Mouse (Mus musculus) stomach, embryonic 14.5 days (tissue): ENCODE results near the gene Rxfp4. TPM values are rescaled to one million over a fixed set of nuclear protein-coding genes. Genes with fewer than 3 reads are reported as not detected.

Experiments used
- ATAC-seq: fragments of 200-750 bp; cut with Nextera tagmentation; 2 replicates; pipeline ENCODE4 v1.8.0; 2017; ENCODE audit warnings: low read depth, moderate TSS enrichment; ENCODE audit not compliant: insufficient number of reproducible peaks, insufficient read depth, low FRiP score
- H3K27ac ChIP-seq: fragments of 300-500 bp; sonication (generic); 2 replicates; pipeline ENCODE4 v1.5.1; 2014; ENCODE audit warnings: mild to moderate bottlenecking, low read length, moderate library complexity, mixed read lengths
- H3K27me3 ChIP-seq: fragments of 300-500 bp; sonication (generic); 2 replicates; pipeline ENCODE4 v1.6.1; 2014; ENCODE audit warnings: low read length, control low read depth, mixed read lengths; ENCODE audit not compliant: control insufficient read depth, insufficient read depth
- H3K36me3 ChIP-seq: fragments of 300-500 bp; sonication (generic); 2 replicates; pipeline ENCODE4 v1.6.1; 2014; ENCODE audit warnings: mild to moderate bottlenecking, control low read depth, low read length, moderate library complexity, mixed read lengths; ENCODE audit not compliant: control insufficient read depth, insufficient read depth
- H3K4me1 ChIP-seq: fragments of 300-500 bp; sonication (generic); 2 replicates; pipeline ENCODE4 v1.6.1; 2014; ENCODE audit warnings: low read length, control low read depth, mixed read lengths; ENCODE audit not compliant: control insufficient read depth, insufficient read depth
- H3K4me2 ChIP-seq: fragments of 300-500 bp; sonication (generic); replicated peaks from 2 replicates; pipeline ENCODE4 v1.6.1; 2014; ENCODE audit warnings: low read depth, low read length, control low read depth
- H3K4me3 ChIP-seq: fragments of 300-500 bp; sonication (generic); 2 replicates; pipeline ENCODE4 v1.5.1; 2014; ENCODE audit warnings: low read depth, low read length, control low read depth
- H3K9ac ChIP-seq: fragments of 300-500 bp; sonication (generic); replicated peaks from 2 replicates; pipeline ENCODE4 v1.6.1; 2014; ENCODE audit warnings: low read depth, mild to moderate bottlenecking, control low read depth, low read length, moderate library complexity, mixed read lengths
- H3K9me3 ChIP-seq: fragments of 300-500 bp; sonication (generic); 2 replicates; pipeline ENCODE4 v1.6.1; 2016; ENCODE audit warnings: low read depth, low read length, control low read depth; ENCODE audit not compliant: control insufficient read depth
- WGBS: fragments of 180-500 bp; shearing (Covaris S2); extraction: QIAGEN DNeasy Blood & Tissue Kit; methylation state at CpG from one replicate; pipeline ENCODE4 v1.1.7; 2014; 5-methylcytosine and 5-hydroxymethylcytosine counted together
- polyA plus RNA-seq: library from polyadenylated mRNA; unstranded; fragments of >200 nt; fragmentation: Nextera tagmentation; extraction: Ambion mirVana; gene quantifications from 2 replicates; pipeline ENCODE4 v1.2.1, GENCODE M21; 2014

The Rxfp4 gene
- polyA plus RNA-seq, 1 experiment from 2014 or later, result not detected

GRCm38 (mm10) chr3:88648452-88649168 lies 4.3 kb downstream of the Rxfp4 start:
- no peak for ATAC-seq
- WGBS, result 84% methylated on average over 12 of the region's 12 CpGs
- Histone ChIP-seq H3K9me3 (no peaks in the 10 kb centered on the region), H3K4me2 (no peak overlapping the region), H3K4me1 (no peaks in the 10 kb centered on the region), H3K4me3 (no peak overlapping the region), H3K27me3 (no peaks in the 10 kb centered on the region), H3K9ac (no peak overlapping the region), H3K36me3 (peaks cover 42% of the 10 kb centered on the region), H3K27ac (no peak overlapping the region)

- Histone ChIP-seq H3K9me3 (no peaks in the 10 kb centered on the region), H3K27me3 (no peaks in the 10 kb centered on the region), H3K36me3 (peaks cover 50% of the 10 kb centered on the region), H3K4me2 (no peak overlapping the region), H3K4me1 (no peaks in the 10 kb centered on the region), H3K27ac (no peak overlapping the region), H3K4me3 (no peak overlapping the region), H3K9ac (no peak overlapping the region)
- WGBS, result 89% methylated on average over 14 of the region's 14 CpGs
- ATAC-seq, result no peak
Measured at GRCm38 (mm10) chr3:88647779-88648413, 5.0 kb downstream of the Rxfp4 start.

GRCm38 (mm10) chr3:88647076-88647475 lies 5.9 kb downstream of the Rxfp4 start:
- Histone ChIP-seq H3K27me3 (no peaks in the 10 kb centered on the region), H3K27ac (no peak overlapping the region), H3K4me1 (no peaks in the 10 kb centered on the region), H3K36me3 (peaks cover 58% of the 10 kb centered on the region), H3K4me3 (no peak overlapping the region), H3K4me2 (no peak overlapping the region), H3K9ac (no peak overlapping the region), H3K9me3 (no peaks in the 10 kb centered on the region)
- WGBS, result 81% methylated on average over 3 of the region's 3 CpGs
- ATAC-seq, result no peak

GRCm38 (mm10) chr3:88646426-88646995 lies 6.4 kb downstream of the Rxfp4 start:
- 72% methylated on average over 6 of the region's 6 CpGs for WGBS
- Histone ChIP-seq H3K27me3 (no peaks in the 10 kb centered on the region), H3K9ac (no peak overlapping the region), H3K4me3 (no peak overlapping the region), H3K9me3 (no peaks in the 10 kb centered on the region), H3K4me2 (no peak overlapping the region), H3K36me3 (peaks cover 61% of the 10 kb centered on the region), H3K27ac (no peak overlapping the region), H3K4me1 (no peaks in the 10 kb centered on the region)
- ATAC-seq, result no peak

GRCm38 (mm10) chr3:88645937-88646336 lies 7.0 kb downstream of the Rxfp4 start:
- Histone ChIP-seq H3K4me1 (no peaks in the 10 kb centered on the region), H3K27me3 (no peaks in the 10 kb centered on the region), H3K36me3 (peaks cover 65% of the 10 kb centered on the region), H3K4me2 (no peak overlapping the region), H3K27ac (no peak overlapping the region), H3K4me3 (no peak overlapping the region), H3K9me3 (no peaks in the 10 kb centered on the region), H3K9ac (no peak overlapping the region)
- ATAC-seq, result no peak
- 90% methylated on average over 12 of the region's 12 CpGs for WGBS

- no peak for ATAC-seq
- Histone ChIP-seq H3K4me3 (no peak overlapping the region), H3K36me3 (peaks cover 83% of the 10 kb centered on the region), H3K9ac (no peak overlapping the region), H3K27me3 (no peaks in the 10 kb centered on the region), H3K9me3 (no peaks in the 10 kb centered on the region), H3K27ac (no peak overlapping the region), H3K4me2 (no peak overlapping the region), H3K4me1 (no peaks in the 10 kb centered on the region)
- WGBS, result 80% methylated on average over 5 of the region's 5 CpGs
Measured at GRCm38 (mm10) chr3:88643078-88643477, 9.9 kb downstream of the Rxfp4 start.

GRCm38 (mm10) chr3:88640676-88641075 lies 12.3 kb downstream of the Rxfp4 start:
- Histone ChIP-seq H3K27ac (no peak overlapping the region), H3K36me3 (peaks cover 79% of the 10 kb centered on the region), H3K4me3 (no peak overlapping the region), H3K9ac (no peak overlapping the region), H3K4me1 (no peaks in the 10 kb centered on the region), H3K27me3 (no peaks in the 10 kb centered on the region), H3K4me2 (no peak overlapping the region), H3K9me3 (no peaks in the 10 kb centered on the region)
- ATAC-seq, result no peak
- 76% methylated on average over 1 of the region's 1 CpGs for WGBS

- Histone ChIP-seq H3K4me2 (no peak overlapping the region), H3K27me3 (no peaks in the 10 kb centered on the region), H3K4me3 (no peak overlapping the region), H3K36me3 (peaks cover 80% of the 10 kb centered on the region), H3K9ac (no peak overlapping the region), H3K27ac (no peak overlapping the region), H3K9me3 (no peaks in the 10 kb centered on the region), H3K4me1 (no peaks in the 10 kb centered on the region)
- WGBS, result 95% methylated on average over 12 of the region's 12 CpGs
- no peak for ATAC-seq
Measured at GRCm38 (mm10) chr3:88639239-88639638, 13.7 kb downstream of the Rxfp4 start.
